Mouse (Mus musculus) megakaryocyte, embryonic 14.5 days (primary cell): ENCODE results near the gene Lrmda.

Experiments
- FLI1 ChIP-seq: IDR thresholded peaks from 2 replicates; pipeline ENCODE4 v1.6.1; 2012; ENCODE audit warnings: low read length, inconsistent platforms, mixed read lengths
- GATA1 ChIP-seq: IDR thresholded peaks from 3 replicates; pipeline ENCODE4 v1.6.1; 2012; ENCODE audit warnings: mixed read lengths, low read length, inconsistent platforms, borderline replicate concordance

GRCm38 (mm10) chr14:22849108-22849507 lies 829.6 kb downstream of the Lrmda start:
- TF ChIP-seq GATA1 = no peak
- TF ChIP-seq FLI1 = no peak
